Mouse (Mus musculus): ENCODE data around the gene Hexb. TPM values are rescaled to one million over a fixed set of nuclear protein-coding genes. Genes with fewer than 3 reads are reported as not detected.

Gene Hexb
- polyA plus RNA-seq, 1 experiment from 2014 or later, result 42.7 TPM

GRCm38 (mm10) chr13:97196925-97197218 is 1.3 kb downstream of the Hexb start:
- Histone ChIP-seq H3K4me2 (no peak overlapping the region), H3K9me3 (no peaks in the 10 kb centered on the region), H3K27me3 (no peaks in the 10 kb centered on the region), H3K4me3 (no peak overlapping the region), H3K4me1 (replicated peaks) (peaks cover 27% of the 10 kb centered on the region), H3K27ac (replicated peaks) (no peak overlapping the region), H3K36me3 (no peaks in the 10 kb centered on the region), H3K9ac (no peak overlapping the region)
- no peak for ATAC-seq (ENCODE audit: low read depth)
- 78% methylated on average over 2 of the region's 2 CpGs for WGBS

- no peak for ATAC-seq (ENCODE audit: low read depth)
Measured at GRCm38 (mm10) chr13:97196186-97196924, 1.8 kb downstream of the Hexb start.

GRCm38 (mm10) chr13:97193420-97193819 is 4.7 kb downstream of the Hexb start:
- no peaks in the 10 kb centered on the region for H3K27me3 ChIP-seq
- no peak overlapping the region for H3K4me3 ChIP-seq
- H3K9me3 ChIP-seq, result no peaks in the 10 kb centered on the region
- ATAC-seq (ENCODE audit: low read depth), result peak; percentile 36; the same call in 1 of the 2 replicates
- H3K4me2 ChIP-seq, result no peak overlapping the region
- peaks cover 26% of the 10 kb centered on the region for H3K4me1 ChIP-seq (replicated peaks)
- H3K36me3 ChIP-seq, result no peaks in the 10 kb centered on the region
- no peak overlapping the region for H3K9ac ChIP-seq
- H3K27ac ChIP-seq (replicated peaks), result no peak overlapping the region
- WGBS, result 49% methylated on average over 7 of the region's 7 CpGs

More at GRCm38 (mm10) chr13:97196186-97196924, 1.8 kb downstream of the Hexb start:
- 47% methylated on average over 12 of the region's 12 CpGs for WGBS
- Histone ChIP-seq H3K9ac (no peak overlapping the region), H3K27ac (replicated peaks) (no peak overlapping the region), H3K4me2 (no peak overlapping the region), H3K9me3 (no peaks in the 10 kb centered on the region), H3K36me3 (no peaks in the 10 kb centered on the region), H3K27me3 (no peaks in the 10 kb centered on the region), H3K4me1 (replicated peaks) (peaks cover 27% of the 10 kb centered on the region), H3K4me3 (no peak overlapping the region)

GRCm38 (mm10) chr13:97192649-97193048 is 5.5 kb downstream of the Hexb start:
- Histone ChIP-seq H3K4me1 (replicated peaks) (peaks cover 20% of the 10 kb centered on the region; the same call in 1 of the 2 replicates), H3K27me3 (no peaks in the 10 kb centered on the region), H3K4me2 (no peak overlapping the region), H3K9ac (no peak overlapping the region), H3K9me3 (no peaks in the 10 kb centered on the region), H3K27ac (replicated peaks) (no peak overlapping the region), H3K4me3 (no peak overlapping the region), H3K36me3 (no peaks in the 10 kb centered on the region)
- WGBS, result 89% methylated on average over 11 of the region's 11 CpGs
- ATAC-seq (ENCODE audit: low read depth), result no peak

GRCm38 (mm10) chr13:97187693-97188092 is 10.5 kb downstream of the Hexb start:
- ATAC-seq (ENCODE audit: low read depth), result no peak
- no peak overlapping the region for H3K27ac ChIP-seq (replicated peaks)
- no peaks in the 10 kb centered on the region for H3K9me3 ChIP-seq
- 88% methylated on average over 5 of the region's 5 CpGs for WGBS
- H3K27me3 ChIP-seq, result no peaks in the 10 kb centered on the region
- no peak overlapping the region for H3K9ac ChIP-seq
- no peaks in the 10 kb centered on the region for H3K36me3 ChIP-seq
- no peak overlapping the region for H3K4me2 ChIP-seq
- no peak overlapping the region for H3K4me3 ChIP-seq
- 0 out of 2 replicates have a peak, but pooled peaks cover 3% of the 10 kb centered on the region for H3K4me1 ChIP-seq (replicated peaks)

GRCm38 (mm10) chr13:97186346-97186745 is 11.8 kb downstream of the Hexb start:
- H3K9ac ChIP-seq, result no peak overlapping the region
- no peak overlapping the region for H3K4me3 ChIP-seq
- H3K4me1 ChIP-seq (replicated peaks), result no peaks in the 10 kb centered on the region
- no peak for ATAC-seq (ENCODE audit: low read depth)
- no peaks in the 10 kb centered on the region for H3K9me3 ChIP-seq
- WGBS, result 79% methylated on average over 4 of the region's 4 CpGs
- H3K27me3 ChIP-seq, result no peaks in the 10 kb centered on the region
- H3K4me2 ChIP-seq, result no peak overlapping the region
- no peaks in the 10 kb centered on the region for H3K36me3 ChIP-seq
- H3K27ac ChIP-seq (replicated peaks), result no peak overlapping the region

GRCm38 (mm10) chr13:97184656-97185055 is 13.5 kb downstream of the Hexb start:
- 71% methylated on average over 5 of the region's 5 CpGs for WGBS
- no peaks in the 10 kb centered on the region for H3K27me3 ChIP-seq
- no peak overlapping the region for H3K27ac ChIP-seq (replicated peaks)
- no peaks in the 10 kb centered on the region for H3K9me3 ChIP-seq
- H3K4me2 ChIP-seq, result no peak overlapping the region
- H3K36me3 ChIP-seq, result peaks cover 11% of the 10 kb centered on the region
- no peak overlapping the region for H3K4me3 ChIP-seq
- ATAC-seq (ENCODE audit: low read depth), result no peak
- no peak overlapping the region for H3K9ac ChIP-seq
- no peaks in the 10 kb centered on the region for H3K4me1 ChIP-seq (replicated peaks)

GRCm38 (mm10) chr13:97184168-97184567 is 14.0 kb downstream of the Hexb start:
- no peak for ATAC-seq (ENCODE audit: low read depth)
- 94% methylated on average over 2 of the region's 2 CpGs for WGBS
- Histone ChIP-seq H3K9me3 (no peaks in the 10 kb centered on the region), H3K4me2 (no peak overlapping the region), H3K36me3 (peaks cover 15% of the 10 kb centered on the region), H3K27me3 (no peaks in the 10 kb centered on the region), H3K4me1 (replicated peaks) (no peaks in the 10 kb centered on the region), H3K4me3 (no peak overlapping the region), H3K9ac (no peak overlapping the region), H3K27ac (replicated peaks) (no peak overlapping the region)

- no peak overlapping the region for H3K9ac ChIP-seq
- whole genome bisulfite sequencing, result 77% methylated on average over 4 of the region's 4 CpGs
- no peak overlapping the region for H3K4me2 ChIP-seq
- no peak overlapping the region for H3K27ac ChIP-seq (replicated peaks)
- no peak for ATAC-seq (ENCODE audit: low read depth)
- H3K4me3 ChIP-seq, result no peak overlapping the region
- no peaks in the 10 kb centered on the region for H3K9me3 ChIP-seq
- H3K4me1 ChIP-seq (replicated peaks), result no peaks in the 10 kb centered on the region
- H3K36me3 ChIP-seq, result peaks cover 27% of the 10 kb centered on the region
- H3K27me3 ChIP-seq, result no peaks in the 10 kb centered on the region
Measured at GRCm38 (mm10) chr13:97182821-97183220, 15.3 kb downstream of the Hexb start.

- Histone ChIP-seq H3K4me2 (no peak overlapping the region), H3K27ac (replicated peaks) (no peak overlapping the region), H3K9me3 (no peaks in the 10 kb centered on the region), H3K4me3 (no peak overlapping the region), H3K9ac (no peak overlapping the region), H3K27me3 (no peaks in the 10 kb centered on the region), H3K4me1 (replicated peaks) (no peaks in the 10 kb centered on the region), H3K36me3 (peaks cover 49% of the 10 kb centered on the region)
- ATAC-seq (ENCODE audit: low read depth), result no peak
- 71% methylated on average over 6 of the region's 6 CpGs for WGBS
Measured at GRCm38 (mm10) chr13:97180113-97180828, 17.9 kb downstream of the Hexb start.

GRCm38 (mm10) chr13:97178943-97179342 is 19.2 kb downstream of the Hexb start:
- Histone ChIP-seq H3K36me3 (peaks cover 62% of the 10 kb centered on the region), H3K27ac (replicated peaks) (no peak overlapping the region), H3K4me1 (replicated peaks) (no peaks in the 10 kb centered on the region), H3K9me3 (no peaks in the 10 kb centered on the region), H3K4me3 (no peak overlapping the region), H3K27me3 (no peaks in the 10 kb centered on the region), H3K4me2 (no peak overlapping the region), H3K9ac (no peak overlapping the region)
- ATAC-seq (ENCODE audit: low read depth), result no peak
- WGBS, result 78% methylated on average over 7 of the region's 7 CpGs

GRCm38 (mm10) chr13:97176731-97177130 is 21.4 kb downstream of the Hexb start:
- peaks cover 82% of the 10 kb centered on the region for H3K36me3 ChIP-seq
- H3K4me1 ChIP-seq (replicated peaks), result no peaks in the 10 kb centered on the region
- H3K9me3 ChIP-seq, result no peaks in the 10 kb centered on the region
- H3K27ac ChIP-seq (replicated peaks), result no peak overlapping the region
- no peak overlapping the region for H3K9ac ChIP-seq
- no peak for ATAC-seq (ENCODE audit: low read depth)
- 91% methylated on average over 5 of the region's 5 CpGs for WGBS
- no peaks in the 10 kb centered on the region for H3K27me3 ChIP-seq
- no peak overlapping the region for H3K4me2 ChIP-seq
- no peak overlapping the region for H3K4me3 ChIP-seq

All from neural tube, embryonic 13.5 days (tissue).